Comparison of ENCODE assay signal across 26 mouse cellular contexts in the genomic region with DNA sequence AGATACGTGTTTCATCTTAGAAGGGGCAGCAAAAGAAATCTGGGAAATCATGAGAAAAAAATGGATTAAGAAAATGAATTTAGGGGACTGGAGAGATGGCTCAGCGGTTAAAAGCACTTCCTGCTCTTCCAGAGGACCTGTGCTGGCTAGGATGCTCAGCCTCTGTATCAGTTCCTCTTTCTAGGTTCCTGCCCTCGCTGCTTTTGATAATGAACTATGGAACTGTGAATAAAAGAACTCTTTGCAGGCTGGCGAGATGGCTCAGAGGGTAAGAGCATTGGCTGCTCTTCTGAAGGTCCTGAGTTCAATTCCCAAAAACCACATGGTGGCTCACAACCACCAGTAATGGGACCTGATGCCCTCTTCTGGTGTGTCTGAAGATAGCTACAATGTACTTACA. TPM values are rescaled to one million over a fixed set of nuclear protein-coding genes. Genes with fewer than 3 reads are reported as not detected.
DNase-seq lines count a peak whose midpoint lies in the region; ATAC-seq lines count a peak whose summit lies in the region.
"Had no signal": no experiment of that assay in that cellular context is flagged by ENCODE, and none has a peak within 500 bp of the region (broad histone marks: within the 10 kb centered on the region; RNA-seq: fewer than 3 reads in every experiment).

No protein-coding gene starts in this region.

- no peaks in the 10 kb centered on the region for H3K4me1 ChIP-seq in forebrain, embryonic 12.5 days
- H3K4me1 ChIP-seq: embryonic facial prominence, embryonic 12.5 days; intestine, embryonic 15.5 days had no signal

- no peaks in the 10 kb centered on the region for H3K36me3 ChIP-seq in splenic B cell, adult 2 months (ENCODE audit: control insufficient read depth, insufficient read depth, low read length, poor library complexity, severe bottlenecking)
- no peaks in the 10 kb centered on the region for H3K36me3 ChIP-seq in forebrain, embryonic 12.5 days (replicated peaks)
- H3K36me3 ChIP-seq: embryonic facial prominence, embryonic 12.5 days; heart, embryonic 15.5 days; intestine, embryonic 15.5 days had no signal

- H3K27me3 ChIP-seq in splenic B cell, adult 2 months (ENCODE audit: control insufficient read depth, insufficient read depth, low read length, poor library complexity, severe bottlenecking) = no peaks in the 10 kb centered on the region
- no peaks in the 10 kb centered on the region for H3K27me3 ChIP-seq in forebrain, embryonic 12.5 days
- H3K27me3 ChIP-seq: embryonic facial prominence, embryonic 12.5 days; heart, embryonic 15.5 days; intestine, embryonic 15.5 days had no signal

- H3K9me3 ChIP-seq in forebrain, embryonic 12.5 days = no peaks in the 10 kb centered on the region
- H3K9me3 ChIP-seq: embryonic facial prominence, embryonic 12.5 days; heart, embryonic 15.5 days; hindbrain, embryonic 10.5 days; intestine, embryonic 15.5 days had no signal

- H3K4me2 ChIP-seq in forebrain, embryonic 12.5 days = no peak overlapping the region
- H3K4me2 ChIP-seq: embryonic facial prominence, embryonic 12.5 days; heart, embryonic 11.5 days; heart, embryonic 15.5 days; hindbrain, embryonic 14.5 days; intestine, embryonic 15.5 days had no signal

- DNase-seq in spleen, postnatal 36 days (ENCODE audit: low spot score in 2 of 2) = peak; percentile 27 to 29
- DNase-seq in spleen, adult 12 weeks (ENCODE audit: low spot score) = no peak
- DNase-seq in MEL-GATA-1-ER (ENCODE audit: extremely low read depth, low read depth) = peak; percentile 58
- DNase-seq in splenic B cell, adult 2 months (ENCODE audit: low read depth, low spot score) = peak; percentile 51
- no peak for DNase-seq in kidney, postnatal 14 days
- no peak for DNase-seq in frontal cortex, adult 2 months (ENCODE audit: extremely low spot score in 1 of 2, low spot score in 1 of 2)
- DNase-seq: adrenal gland, adult 8-10 months; adrenal gland, postnatal 36 days; cerebellum, adult 11 months; cerebellum, adult 8-10 months; cerebellum, postnatal 14 days; forebrain, postnatal 0 days; gastrocnemius, adult 2 months; gastrocnemius, postnatal 25 days; heart, postnatal 14 days had no signal

- peak; percentile 72 for ATAC-seq in megakaryocyte, adult 5-6 weeks (ENCODE audit: poor library complexity, severe bottlenecking)
- ATAC-seq in forebrain, embryonic 12.5 days (ENCODE audit: low FRiP score) = no peak
- ATAC-seq: CD4-positive, CD25-positive, alpha-beta regulatory T cell, adult 4 months; forebrain, postnatal 0 days; intestine, embryonic 15.5 days had no signal

- no peak overlapping the region for H3K27ac ChIP-seq in forebrain, embryonic 12.5 days
- H3K27ac ChIP-seq: embryonic facial prominence, embryonic 12.5 days; gastrocnemius, adult 2 months; heart, embryonic 15.5 days; hindbrain, embryonic 10.5 days; hindbrain, embryonic 14.5 days; intestine, embryonic 15.5 days had no signal

- no peak overlapping the region for H3K9ac ChIP-seq in forebrain, embryonic 12.5 days
- H3K9ac ChIP-seq: embryonic facial prominence, embryonic 12.5 days; forebrain, postnatal 0 days; heart, embryonic 15.5 days; hindbrain, embryonic 14.5 days; intestine, embryonic 15.5 days had no signal

- no peak overlapping the region for H3K4me3 ChIP-seq in forebrain, embryonic 12.5 days (replicated peaks)
- H3K4me3 ChIP-seq: embryonic facial prominence, embryonic 12.5 days; gastrocnemius, adult 2 months; heart, embryonic 15.5 days; hindbrain, embryonic 10.5 days; intestine, embryonic 15.5 days had no signal

- WGBS in forebrain, embryonic 12.5 days = 81% methylated on average over 4 of the region's 4 CpGs

RNA-seq across cellular contexts. Expression of a gene that starts 21.2 kb away (rescaled TPM):
- total RNA-seq in megakaryocyte, adult 5-6 weeks (2015) = 10.6 and 14.6 TPM in 2 replicates
- 3.0 and 6.7 TPM in 2 replicates for total RNA-seq in megakaryocyte, adult 5-6 weeks (2017)
- polyA plus RNA-seq in forebrain, embryonic 12.5 days (2016; fragmentation: Nextera tagmentation; extraction: Ambion mirVana) = 69.2 and 69.8 TPM in 2 replicates
- 14.6 and 17.5 TPM in 2 replicates for polyA plus RNA-seq in frontal cortex, adult 2 months (2012; rRNA removed)

RNA-seq across cellular contexts. Expression of a gene that starts 25.5 kb away (rescaled TPM):
- total RNA-seq in megakaryocyte, adult 5-6 weeks (2015) = not detected in 2 replicates
- total RNA-seq in megakaryocyte, adult 5-6 weeks (2017) = not detected in 2 replicates
- not detected in 2 replicates for polyA plus RNA-seq in forebrain, embryonic 12.5 days (2016; fragmentation: Nextera tagmentation; extraction: Ambion mirVana)
- not detected in 2 replicates for polyA plus RNA-seq in frontal cortex, adult 2 months (2012; rRNA removed)
- total RNA-seq: adrenal gland, adult 8-10 months; adrenal gland, postnatal 36 days; forebrain, postnatal 0 days; gastrocnemius, adult 2 months; gastrocnemius, postnatal 25 days; heart, postnatal 14 days had no signal
- polyA plus RNA-seq: CD4-positive, CD25-positive, alpha-beta regulatory T cell, adult 4 months; cortical plate, adult 2 months; forebrain, embryonic 11.5 days; forebrain, postnatal 0 days; heart, embryonic 11.5 days; heart, embryonic 15.5 days; hindbrain, embryonic 10.5 days; hindbrain, embryonic 14.5 days; intestine, embryonic 15.5 days had no signal

RNA-seq across cellular contexts. Expression of a gene that starts 52.0 kb away (rescaled TPM):
- 14.2 and 15.3 TPM in 2 replicates for total RNA-seq in megakaryocyte, adult 5-6 weeks (2015)
- 14.0 and 20.2 TPM in 2 replicates for total RNA-seq in megakaryocyte, adult 5-6 weeks (2017)
- 5.1 and 5.4 TPM in 2 replicates for polyA plus RNA-seq in forebrain, embryonic 12.5 days (2016; fragmentation: Nextera tagmentation; extraction: Ambion mirVana)
- polyA plus RNA-seq in frontal cortex, adult 2 months (2012; rRNA removed) = 1.5 and 1.8 TPM in 2 replicates
- polyA plus RNA-seq: CD4-positive, CD25-positive, alpha-beta regulatory T cell, adult 4 months had no signal

Comparison
In these comparisons a context has a peak if more than half of its experiments do, and no peak if none do; other contexts are left out.
1. DNase-seq: peak in spleen, postnatal 36 days (2 of 2), MEL-GATA-1-ER (single experiment) and splenic B cell, adult 2 months (single experiment); none in spleen, adult 12 weeks (single experiment), kidney, postnatal 14 days (single experiment) and frontal cortex, adult 2 months (0 of 2).